Mouse (Mus musculus) heart, embryonic 15.5 days (tissue): Measurements from ENCODE around the gene Mta1. TPM values are rescaled to one million over a fixed set of nuclear protein-coding genes. Genes with fewer than 3 reads are reported as not detected.

Experiments used
- ATAC-seq: fragments of 200-750 bp; cut with Nextera tagmentation; replicated peaks from 2 replicates; pipeline ENCODE4 v1.8.0; 2017; ENCODE audit warnings: low read depth, moderate TSS enrichment; ENCODE audit not compliant: insufficient number of reproducible peaks, insufficient read depth, low FRiP score
- H3K27ac ChIP-seq: fragments of 300-500 bp; sonication (generic); 2 replicates; pipeline ENCODE4 v1.5.1; 2015; ENCODE audit warnings: mild to moderate bottlenecking, inconsistent platforms
- H3K27me3 ChIP-seq: fragments of 300-500 bp; sonication (generic); 2 replicates; pipeline ENCODE4 v1.6.1; 2015; ENCODE audit warnings: inconsistent platforms
- H3K36me3 ChIP-seq: fragments of 300-500 bp; sonication (generic); 2 replicates; pipeline ENCODE4 v1.6.1; 2015; ENCODE audit warnings: mild to moderate bottlenecking, inconsistent platforms
- H3K4me1 ChIP-seq: fragments of 300-500 bp; sonication (generic); replicated peaks from 2 replicates; pipeline ENCODE4 v1.6.1; 2015; ENCODE audit warnings: inconsistent platforms
- H3K4me2 ChIP-seq: fragments of 300-500 bp; sonication (generic); 2 replicates; pipeline ENCODE4 v1.6.1; 2015; ENCODE audit warnings: inconsistent platforms, mild to moderate bottlenecking, moderate library complexity
- H3K4me3 ChIP-seq: fragments of 300-500 bp; sonication (generic); 2 replicates; pipeline ENCODE4 v1.5.1; 2015; ENCODE audit warnings: mild to moderate bottlenecking, inconsistent platforms
- H3K9ac ChIP-seq: fragments of 300-500 bp; sonication (generic); 2 replicates; pipeline ENCODE4 v1.6.1; 2015; ENCODE audit warnings: mild to moderate bottlenecking, inconsistent platforms
- H3K9me3 ChIP-seq: fragments of 300-500 bp; sonication (generic); replicated peaks from 2 replicates; pipeline ENCODE4 v1.6.1; 2016; ENCODE audit warnings: inconsistent platforms
- whole genome bisulfite sequencing: fragments of 180-500 bp; shearing (Covaris S2); methylation state at CpG from one replicate; pipeline ENCODE4 v1.1.7; 2015; ENCODE audit warnings: mixed read lengths; 5-methylcytosine and 5-hydroxymethylcytosine counted together
- microRNA-seq: library from miRNA; unstranded; fragments of <30 nt; microRNA quantifications from one replicate; pipeline ENCODE4, GENCODE M21; 2016
- polyA plus RNA-seq: library from polyadenylated mRNA; unstranded; fragments of >200 nt; fragmentation: Nextera tagmentation; extraction: Ambion mirVana; gene quantifications from 2 replicates; pipeline ENCODE4 v1.2.1, GENCODE M21; 2015

Mta1 gene
- polyA plus RNA-seq, 1 experiment from 2014 or later = 11.3 TPM

GRCm38 (mm10) chr12:113163561-113164006, 65.5 kb downstream of the Mta1 start:
- Histone ChIP-seq H3K4me3 (no peak overlapping the region), H3K9ac (no peak overlapping the region)
- WGBS = 78% methylated on average over 11 of the region's 11 CpGs

GRCm38 (mm10) chr12:113168031-113168536, 70.0 kb downstream of the Mta1 start:
- H3K4me3 ChIP-seq = no peak overlapping the region
- 72% methylated on average over 9 of the region's 9 CpGs for WGBS
- no peak overlapping the region for H3K9ac ChIP-seq
- H3K27me3 ChIP-seq = no peaks in the 10 kb centered on the region
- no peak overlapping the region for H3K27ac ChIP-seq
- peak; percentile 56; the same call in 1 of the 2 replicates for ATAC-seq
- H3K36me3 ChIP-seq = peaks cover 4% of the 10 kb centered on the region; the same call in 1 of the 2 replicates
- H3K4me1 ChIP-seq = peaks cover 2% of the 10 kb centered on the region; the same call in 1 of the 2 replicates
- no peaks in the 10 kb centered on the region for H3K9me3 ChIP-seq
- no peak overlapping the region for H3K4me2 ChIP-seq

More at GRCm38 (mm10) chr12:113163561-113164006, 65.5 kb downstream of the Mta1 start:
- Histone ChIP-seq H3K4me2 (no peak overlapping the region), H3K27me3 (no peaks in the 10 kb centered on the region), H3K9me3 (no peaks in the 10 kb centered on the region), H3K36me3 (peaks cover 7% of the 10 kb centered on the region; the same call in 1 of the 2 replicates), H3K4me1 (no peaks in the 10 kb centered on the region), H3K27ac (peak overlapping the region; percentile 12; the same call in 1 of the 2 replicates)
- no peak; the same call in 1 of the 2 replicates for ATAC-seq

DNA sequence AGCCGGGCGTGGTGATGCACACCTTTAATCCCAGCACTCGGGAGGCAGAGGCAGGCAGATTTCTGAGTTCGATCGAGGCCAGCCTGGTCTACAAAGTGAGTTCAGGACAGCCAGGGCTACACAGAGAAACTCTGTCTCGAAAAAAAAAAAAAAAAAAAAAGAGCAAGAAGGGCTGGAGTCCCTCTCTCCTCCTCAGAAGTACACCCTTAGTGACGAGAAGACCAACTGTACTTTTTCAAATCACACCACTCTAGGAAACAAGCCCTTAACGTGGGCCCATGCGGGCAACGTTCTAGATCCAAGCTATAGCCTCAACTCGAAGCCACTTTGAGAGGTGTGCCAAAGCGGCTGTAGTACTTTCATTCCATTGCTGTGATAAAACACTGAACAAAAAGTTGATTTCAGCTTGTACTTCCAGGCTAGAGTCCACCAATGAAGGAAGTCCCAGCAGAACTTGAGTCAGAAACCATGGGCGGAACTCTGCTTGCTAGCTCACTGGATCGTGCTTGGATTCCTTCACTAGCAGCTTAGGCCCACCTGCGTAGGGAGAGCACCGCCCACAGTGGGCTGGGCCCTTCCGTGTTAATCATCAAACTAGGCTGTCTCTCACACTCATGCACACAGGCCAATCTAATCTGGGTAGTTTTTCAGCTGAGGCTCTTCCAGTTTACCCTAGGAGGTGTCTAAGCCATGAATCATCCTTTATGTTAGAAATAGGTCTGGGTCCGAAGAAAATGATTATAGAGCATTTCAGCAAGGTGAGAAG, 79.1 kb downstream of the Mta1 start:
- no peak overlapping the region for H3K4me3 ChIP-seq
- no peak overlapping the region for H3K9ac ChIP-seq
- H3K36me3 ChIP-seq = no peaks in the 10 kb centered on the region
- no peaks in the 10 kb centered on the region for H3K9me3 ChIP-seq
- no peaks in the 10 kb centered on the region for H3K27me3 ChIP-seq
- H3K4me1 ChIP-seq = no peaks in the 10 kb centered on the region
- no peak for ATAC-seq
- H3K27ac ChIP-seq = no peak overlapping the region
- WGBS = 82% methylated on average over 18 of the region's 18 CpGs
- no peak overlapping the region for H3K4me2 ChIP-seq

GRCm38 (mm10) chr12:113181020-113181419, 82.9 kb downstream of the Mta1 start:
- 50% methylated on average over 4 of the region's 4 CpGs for WGBS
- H3K9me3 ChIP-seq = no peaks in the 10 kb centered on the region
- no peak overlapping the region for H3K9ac ChIP-seq
- H3K27me3 ChIP-seq = peaks cover 26% of the 10 kb centered on the region
- no peaks in the 10 kb centered on the region for H3K36me3 ChIP-seq
- H3K4me3 ChIP-seq = no peak overlapping the region
- H3K4me2 ChIP-seq = no peak overlapping the region
- H3K4me1 ChIP-seq = peaks cover 7% of the 10 kb centered on the region
- H3K27ac ChIP-seq = no peak overlapping the region
- ATAC-seq = no peak

GRCm38 (mm10) chr12:113184945-113185344, 86.9 kb downstream of the Mta1 start:
- Histone ChIP-seq H3K4me3 (no peak overlapping the region), H3K27me3 (peaks cover 57% of the 10 kb centered on the region), H3K27ac (no peak overlapping the region), H3K9me3 (no peaks in the 10 kb centered on the region), H3K9ac (no peak overlapping the region), H3K4me2 (peak overlapping the region; percentile 95; the same call in 1 of the 2 replicates), H3K36me3 (no peaks in the 10 kb centered on the region), H3K4me1 (peaks cover 30% of the 10 kb centered on the region)
- WGBS = 58% methylated on average over 5 of the region's 5 CpGs
- ATAC-seq = no peak

- H3K27ac ChIP-seq = no peak within 1 kb of the TSS
- peak within 1 kb of the TSS; percentile 65 for H3K4me3 ChIP-seq
- no peaks in the 10 kb centered on the region for H3K9me3 ChIP-seq
- H3K4me2 ChIP-seq = peak within 1 kb of the TSS; percentile 95
- H3K9ac ChIP-seq = peak within 1 kb of the TSS; percentile 58
- WGBS = 3% methylated on average over 63 of the region's 63 CpGs
- no peaks in the 10 kb centered on the region for H3K36me3 ChIP-seq
- peaks cover 30% of the 10 kb centered on the region for H3K4me1 ChIP-seq
- peaks cover 57% of the 10 kb centered on the region for H3K27me3 ChIP-seq
- peak; percentile 19; the same call in 1 of the 2 replicates for ATAC-seq
Measured at GRCm38 (mm10) chr12:113185442-113186291, 87.6 kb downstream of the Mta1 start, which contains the start of gene Tmem121. Gene Tmem121, plus strand, starts transcription at chr12:113185930.

GRCm38 (mm10) chr12:113186326-113187010, 88.4 kb downstream of the Mta1 start:
- H3K4me2 ChIP-seq = peak overlapping the region; percentile 95
- H3K9me3 ChIP-seq = no peaks in the 10 kb centered on the region
- no peaks in the 10 kb centered on the region for H3K36me3 ChIP-seq
- H3K9ac ChIP-seq = peak overlapping the region; percentile 58
- 40% methylated on average over 12 of the region's 12 CpGs for WGBS
- no peak overlapping the region for H3K27ac ChIP-seq
- peaks cover 57% of the 10 kb centered on the region for H3K27me3 ChIP-seq
- peak overlapping the region; percentile 65 for H3K4me3 ChIP-seq
- no peak for ATAC-seq
- peaks cover 30% of the 10 kb centered on the region for H3K4me1 ChIP-seq

Small RNAs within 50 kb of the gene (microRNA-seq; reads per million reads assigned to microRNA genes)
- gene Gm44471 = not detected

Other genes with a start within 250 kb of the Mta1 start
- 0.19 and 2.2 TPM in 2 replicates for gene Gpr132, start 230.1 kb upstream of the Mta1 start, polyA plus RNA-seq
- 3.7 and 6.6 TPM in 2 replicates for gene Jag2, start 168.5 kb upstream of the Mta1 start, polyA plus RNA-seq
- gene Nudt14, start 156.2 kb upstream of the Mta1 start, polyA plus RNA-seq = 32.1 and 48.3 TPM in 2 replicates
- 19.4 and 23.5 TPM in 2 replicates for gene Btbd6, start 121.8 kb upstream of the Mta1 start, polyA plus RNA-seq
- gene Brf1, start 97.6 kb upstream of the Mta1 start, polyA plus RNA-seq = 30.2 and 47.2 TPM in 2 replicates
- 6.9 and 9.0 TPM in 2 replicates for gene Pacs2, start 83.8 kb upstream of the Mta1 start, polyA plus RNA-seq
- gene Tex22, start 23.8 kb upstream of the Mta1 start, polyA plus RNA-seq = not detected in 2 replicates
- gene Crip2, start 42.0 kb downstream of the Mta1 start, polyA plus RNA-seq = 1,571 and 1,711 TPM in 2 replicates
- gene Crip1, start 48.0 kb downstream of the Mta1 start, polyA plus RNA-seq = 646 and 685 TPM in 2 replicates
- 15.4 and 31.7 TPM in 2 replicates for gene Tedc1, start 58.1 kb downstream of the Mta1 start, polyA plus RNA-seq
- gene Tmem121, start 87.7 kb downstream of the Mta1 start, polyA plus RNA-seq = 2.0 and 7.8 TPM in 2 replicates